Mouse (Mus musculus) heart, postnatal 25 days (tissue): Measurements from ENCODE around the gene Saxo1. TPM values are rescaled to one million over a fixed set of nuclear protein-coding genes. Genes with fewer than 3 reads are reported as not detected.

ENCODE experiments used
- DNase-seq: peaks from one replicate; pipeline ENCODE4 v3.0.0; 2022; ENCODE audit warnings: low spot score
- intact Hi-C: fragments of 180-260 bp; cut with DNase I; formaldehyde crosslinking; loops from one replicate; pipeline ENCODE4 v1.15.1; 2025
- total RNA-seq, 2 experiments: library from RNA; stranded (reverse); gene quantifications; 2 replicates each; pipeline ENCODE4 v1.2.3; 2021

Saxo1 gene
- total RNA-seq, 2 experiments from 2014 or later = not detected

GRCm38 (mm10) chr4:86435631-86436030, 122.5 kb downstream of the Saxo1 start:
- DNase-seq = no peak
- intact Hi-C loops = no loop called here

GRCm38 (mm10) chr4:86428091-86428745, 129.9 kb downstream of the Saxo1 start:
- intact Hi-C loops = no loop called here
- DNase-seq = no peak

DNA sequence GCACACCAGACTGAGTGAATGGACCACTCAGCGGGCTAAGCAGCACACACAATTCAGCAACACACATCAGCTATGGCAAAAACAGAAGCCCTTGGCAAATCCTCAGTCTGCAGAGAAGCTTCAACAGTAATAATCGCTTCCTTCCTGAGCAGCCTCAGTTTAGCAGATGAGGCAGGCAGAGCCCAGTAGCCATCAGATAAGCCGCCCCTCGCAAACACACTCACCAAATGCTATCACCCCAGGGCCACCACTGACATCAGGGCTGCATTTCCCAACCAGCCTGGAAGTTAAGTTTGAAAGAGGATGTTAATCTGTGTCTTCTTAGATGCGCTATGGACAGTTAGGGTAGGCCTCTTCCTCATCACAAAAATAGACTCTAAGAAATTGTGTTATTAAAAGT, 130.8 kb downstream of the Saxo1 start:
- intact Hi-C loops = no loop called here

DNA sequence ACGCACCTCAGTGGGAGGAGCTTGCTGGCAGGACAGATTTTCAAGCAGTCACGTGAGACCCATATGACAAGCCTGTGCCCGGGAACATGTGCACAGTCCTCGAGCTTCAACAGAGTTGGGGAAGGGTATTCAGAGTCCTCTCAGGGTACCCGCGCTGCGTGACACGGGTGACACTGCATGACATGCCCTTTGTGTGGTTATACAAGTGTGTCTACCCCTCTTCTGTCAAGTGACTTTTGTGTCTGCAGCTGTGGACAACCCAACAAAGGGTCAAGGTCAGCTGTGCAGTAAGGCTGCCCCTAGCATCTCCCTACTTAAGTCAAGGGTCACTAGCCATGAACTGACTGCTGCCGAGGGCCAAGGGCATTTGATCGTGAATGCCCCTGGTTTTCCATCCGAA, 131.6 kb downstream of the Saxo1 start:
- intact Hi-C loops = no loop called here
- no peak for DNase-seq

More for the DNA sequence above, 130.8 kb downstream of the Saxo1 start:
- no peak for DNase-seq

DNA sequence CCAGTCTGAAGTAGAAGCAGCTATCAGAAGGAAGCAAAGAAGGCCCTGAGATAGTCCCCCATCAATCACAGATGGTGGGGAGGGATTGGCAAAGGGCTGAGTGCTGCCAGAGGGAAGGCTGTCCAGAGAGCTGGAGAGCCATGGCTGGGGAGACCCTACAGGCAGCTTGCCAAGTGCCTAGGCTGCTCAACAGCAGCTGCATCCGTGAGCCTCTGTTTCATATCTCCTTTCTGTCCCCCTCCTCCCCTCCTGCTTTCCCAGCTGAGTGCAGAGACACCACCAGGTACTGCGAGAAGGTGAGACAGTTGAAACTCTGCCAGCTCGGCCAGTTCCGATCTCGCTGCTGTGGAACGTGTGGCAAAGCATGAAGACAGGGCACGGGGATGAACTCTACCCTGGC, 132.5 kb downstream of the Saxo1 start:
- DNase-seq = no peak
- intact Hi-C loops = no loop called here

- intact Hi-C loops = no loop called here
Observed at GRCm38 (mm10) chr4:86422586-86422985, 135.5 kb downstream of the Saxo1 start.

GRCm38 (mm10) chr4:86416401-86417025, 141.6 kb downstream of the Saxo1 start:
- DNase-seq = no peak
- intact Hi-C loops = no loop called here

More at GRCm38 (mm10) chr4:86422586-86422985, 135.5 kb downstream of the Saxo1 start:
- no peak for DNase-seq

GRCm38 (mm10) chr4:86413388-86413787, 144.7 kb downstream of the Saxo1 start:
- DNase-seq = no peak
- intact Hi-C loops = no loop called here

DNA sequence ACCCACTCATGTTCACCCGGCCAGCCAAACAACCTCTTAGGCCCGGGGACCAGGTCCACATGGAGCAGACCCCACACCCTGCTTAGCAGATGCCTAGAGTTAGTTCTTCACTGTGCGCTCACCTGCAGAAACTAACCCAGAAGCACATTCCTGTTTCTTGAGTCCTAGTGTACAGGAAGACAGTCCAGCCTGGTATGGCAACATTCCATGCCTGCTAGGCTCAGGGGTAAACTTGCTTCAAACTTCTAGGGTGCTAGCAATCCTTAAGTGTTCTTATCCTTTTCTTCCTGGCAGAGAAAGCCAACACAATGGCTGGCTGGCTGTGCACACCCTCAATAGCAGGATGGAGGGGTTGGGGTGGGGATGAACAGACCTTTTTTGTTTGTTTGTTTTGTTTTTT, 147.2 kb downstream of the Saxo1 start:
- intact Hi-C loops = no loop called here
- DNase-seq = no peak

- intact Hi-C loops = no loop called here
- DNase-seq = no peak
Observed at GRCm38 (mm10) chr4:86408421-86408820, 149.7 kb downstream of the Saxo1 start.

GRCm38 (mm10) chr4:86407200-86407527, 151.0 kb downstream of the Saxo1 start:
- intact Hi-C loops = no loop called here
- no peak for DNase-seq

GRCm38 (mm10) chr4:86406501-86407199, 151.5 kb downstream of the Saxo1 start:
- intact Hi-C loops = no loop called here
- no peak for DNase-seq

DNA sequence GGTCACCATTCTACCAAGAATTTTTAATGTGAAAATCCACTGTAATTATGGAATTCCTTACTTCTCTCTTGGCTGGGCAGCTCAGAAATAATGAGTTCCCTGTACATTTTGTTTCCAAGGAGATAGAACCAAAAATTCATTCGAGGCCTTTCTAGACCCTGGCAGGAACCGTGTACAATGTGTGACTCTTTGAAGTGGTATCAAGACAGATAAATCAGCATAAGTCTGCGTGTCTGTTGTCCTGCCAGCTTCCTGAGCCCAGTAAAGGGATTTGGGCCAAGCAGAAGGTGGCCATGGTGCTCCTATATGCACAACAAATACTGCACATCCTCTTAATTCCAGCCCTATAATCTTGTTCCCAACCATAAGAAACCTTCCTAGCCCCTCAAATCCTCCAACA, 157.0 kb downstream of the Saxo1 start:
- intact Hi-C loops = no loop called here
- no peak for DNase-seq

GRCm38 (mm10) chr4:86397470-86397869, 160.7 kb downstream of the Saxo1 start:
- no peak for DNase-seq
- intact Hi-C loops = loop anchor here (5.0 kb wide), 1 partner anchor 90 kb away; no protein-coding TSS in a partner anchor

DNA sequence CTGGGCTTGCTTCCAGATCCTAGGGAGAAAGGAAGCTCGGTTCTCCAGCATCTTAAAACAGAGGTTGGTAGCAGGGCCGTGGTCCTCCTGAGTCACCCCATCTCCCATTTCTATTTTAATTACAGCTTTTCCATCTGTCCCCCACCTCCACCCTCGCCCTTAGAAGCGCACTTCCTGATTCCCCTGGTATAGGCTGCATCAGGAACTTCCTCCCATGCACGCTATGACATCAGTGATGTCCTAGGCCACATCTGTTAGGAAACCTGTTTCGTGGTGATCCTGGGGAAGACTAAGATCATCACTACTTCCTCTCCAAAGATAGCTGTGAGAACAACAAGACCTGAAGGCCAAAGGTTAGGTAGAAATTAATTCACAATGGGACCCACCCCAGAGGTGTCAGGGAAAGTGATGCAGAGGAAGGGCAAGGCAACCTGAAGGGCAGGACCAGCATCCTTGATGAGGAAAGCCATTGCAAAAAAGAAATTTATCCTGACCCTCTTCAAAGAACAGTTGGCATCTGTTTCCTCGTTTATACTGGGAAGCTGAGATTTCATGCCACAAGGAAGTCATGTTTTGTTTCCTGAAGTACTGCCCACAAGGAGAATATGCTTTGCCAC, 161.3 kb downstream of the Saxo1 start:
- no peak for DNase-seq
- intact Hi-C loops = loop anchor here (5.0 kb wide), 1 partner anchor 91 kb away; no protein-coding TSS in a partner anchor

GRCm38 (mm10) chr4:86395636-86396035, 162.5 kb downstream of the Saxo1 start:
- intact Hi-C loops = loop anchor here (5.0 kb wide), 1 partner anchor 92 kb away; no protein-coding TSS in a partner anchor
- no peak for DNase-seq

Other genes starting within 250 kb of the Saxo1 start
- gene Rraga, start 17.3 kb upstream of the Saxo1 start, total RNA-seq = 10 to 100 TPM; 56.3 to 61.1 TPM
- 1 to 10 TPM; 3.8 to 4.2 TPM for gene Haus6, start 53.7 kb upstream of the Saxo1 start, total RNA-seq
- 100 to 1,000 TPM; 117 to 120 TPM for gene Plin2, start 111.7 kb upstream of the Saxo1 start, total RNA-seq
- 10 to 100 TPM; 33.7 to 34.7 TPM for gene Dennd4c, start 190.2 kb upstream of the Saxo1 start, total RNA-seq